Mouse (Mus musculus) hindbrain, embryonic 13.5 days (tissue): ENCODE data around the gene Palm2. TPM values are rescaled to one million over a fixed set of nuclear protein-coding genes. Genes with fewer than 3 reads are reported as not detected.

ENCODE experiments used
- ATAC-seq: fragments of 200-750 bp; cut with Nextera tagmentation; 2 replicates; pipeline ENCODE4 v1.8.0; 2017; ENCODE audit warnings: moderate TSS enrichment; ENCODE audit not compliant: low FRiP score
- H3K27ac ChIP-seq: fragments of 300-500 bp; sonication (generic); 2 replicates; pipeline ENCODE4 v1.5.1; 2015; ENCODE audit warnings: inconsistent platforms, mild to moderate bottlenecking, moderate library complexity
- H3K27me3 ChIP-seq: fragments of 300-500 bp; sonication (generic); 2 replicates; pipeline ENCODE4 v1.6.1; 2015; ENCODE audit warnings: mild to moderate bottlenecking, inconsistent platforms
- H3K36me3 ChIP-seq: fragments of 300-500 bp; sonication (generic); 2 replicates; pipeline ENCODE4 v1.6.1; 2015; ENCODE audit warnings: mild to moderate bottlenecking, inconsistent platforms
- H3K4me1 ChIP-seq: fragments of 300-500 bp; sonication (generic); replicated peaks from 2 replicates; pipeline ENCODE4 v1.6.1; 2015; ENCODE audit warnings: inconsistent platforms
- H3K4me2 ChIP-seq: fragments of 300-500 bp; sonication (generic); 2 replicates; pipeline ENCODE4 v1.6.1; 2015; ENCODE audit warnings: inconsistent platforms, mild to moderate bottlenecking, moderate library complexity
- H3K4me3 ChIP-seq: fragments of 300-500 bp; sonication (generic); 2 replicates; pipeline ENCODE4 v1.5.1; 2015; ENCODE audit warnings: mild to moderate bottlenecking, inconsistent platforms
- H3K9ac ChIP-seq: fragments of 300-500 bp; sonication (generic); 2 replicates; pipeline ENCODE4 v1.6.1; 2015; ENCODE audit warnings: mild to moderate bottlenecking, inconsistent platforms
- H3K9me3 ChIP-seq: fragments of 300-500 bp; sonication (generic); 2 replicates; pipeline ENCODE4 v1.6.1; 2016; ENCODE audit warnings: inconsistent platforms
- WGBS: fragments of 180-500 bp; shearing (Covaris S2); methylation state at CpG from one replicate; pipeline ENCODE4 v1.1.7; 2015; 5-methylcytosine and 5-hydroxymethylcytosine counted together
- polyA plus RNA-seq: library from polyadenylated mRNA; unstranded; fragments of >200 nt; fragmentation: Nextera tagmentation; extraction: Ambion mirVana; gene quantifications from 2 replicates; pipeline ENCODE4 v1.2.1, GENCODE M21; 2015

Palm2 gene
- polyA plus RNA-seq, 1 experiment from 2014 or later: 7.7 TPM

DNA sequence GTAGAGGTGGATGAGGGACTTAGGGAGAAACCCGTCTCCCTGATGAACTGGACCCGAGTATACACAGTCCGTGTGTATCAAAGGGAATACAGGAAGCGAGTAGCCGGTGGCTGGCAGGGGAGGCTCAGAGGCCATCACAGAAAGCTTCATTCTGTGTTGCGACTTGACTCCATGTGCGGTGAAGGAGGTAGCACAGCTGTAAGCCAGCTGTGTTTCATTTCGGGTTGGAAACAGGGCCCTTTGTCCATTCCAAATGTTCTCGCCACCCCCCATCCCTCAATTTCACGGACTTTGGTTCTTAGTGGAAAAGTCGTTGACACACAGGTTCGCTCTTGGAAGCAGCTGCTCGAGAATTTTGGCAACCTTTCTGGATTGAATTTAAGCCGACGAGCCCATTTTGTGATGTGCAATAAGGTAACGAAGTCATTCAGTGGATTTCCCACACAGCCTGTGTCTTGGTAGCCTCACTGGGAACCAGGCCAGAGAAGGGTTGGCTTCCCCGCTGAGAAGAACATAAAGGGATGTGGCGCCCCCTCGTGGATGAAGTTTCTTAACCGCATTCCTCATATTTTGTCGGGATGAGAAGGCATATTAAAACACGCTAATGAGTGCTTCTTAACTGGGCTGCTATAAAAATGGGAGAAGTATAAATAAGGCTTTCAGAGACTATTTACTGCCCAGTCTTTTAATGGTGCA, 173.3 kb downstream of the Palm2 start:
- 0 out of 2 replicates have a peak, but pooled peaks cover 3% of the 10 kb centered on the region for H3K27me3 ChIP-seq
- H3K9ac ChIP-seq: no peak overlapping the region
- ATAC-seq: peak; percentile 89
- H3K4me1 ChIP-seq: peaks cover 7% of the 10 kb centered on the region; the same call in 1 of the 2 replicates
- no peaks in the 10 kb centered on the region for H3K9me3 ChIP-seq
- 38% methylated on average over 22 of the region's 22 CpGs for WGBS
- H3K27ac ChIP-seq: peak overlapping the region; percentile 23; the same call in 1 of the 2 replicates
- peak overlapping the region; percentile 34 for H3K4me2 ChIP-seq
- H3K36me3 ChIP-seq: no peaks in the 10 kb centered on the region
- no peak overlapping the region for H3K4me3 ChIP-seq

- peak overlapping the region; percentile 6; the same call in 1 of the 2 replicates for H3K4me2 ChIP-seq
- no peak overlapping the region for H3K27ac ChIP-seq
- 49% methylated on average over 17 of the region's 17 CpGs for WGBS
- peaks cover 7% of the 10 kb centered on the region; the same call in 1 of the 2 replicates for H3K4me1 ChIP-seq
- no peak overlapping the region for H3K9ac ChIP-seq
- H3K36me3 ChIP-seq: no peaks in the 10 kb centered on the region
- no peak for ATAC-seq
- no peaks in the 10 kb centered on the region for H3K9me3 ChIP-seq
- no peak overlapping the region for H3K4me3 ChIP-seq
- H3K27me3 ChIP-seq: no peaks in the 10 kb centered on the region
These were observed 177.4 kb downstream of the Palm2 start for GRCm38 (mm10) chr4:57611303-57612077.

GRCm38 (mm10) chr4:57612716-57613115, 178.7 kb downstream of the Palm2 start:
- H3K27me3 ChIP-seq: no peaks in the 10 kb centered on the region
- peaks cover 7% of the 10 kb centered on the region; the same call in 1 of the 2 replicates for H3K4me1 ChIP-seq
- no peaks in the 10 kb centered on the region for H3K9me3 ChIP-seq
- 88% methylated on average over 5 of the region's 5 CpGs for WGBS
- ATAC-seq: no peak
- no peak overlapping the region for H3K27ac ChIP-seq
- H3K4me3 ChIP-seq: no peak overlapping the region
- H3K9ac ChIP-seq: no peak overlapping the region
- H3K36me3 ChIP-seq: no peaks in the 10 kb centered on the region
- no peak overlapping the region for H3K4me2 ChIP-seq

DNA sequence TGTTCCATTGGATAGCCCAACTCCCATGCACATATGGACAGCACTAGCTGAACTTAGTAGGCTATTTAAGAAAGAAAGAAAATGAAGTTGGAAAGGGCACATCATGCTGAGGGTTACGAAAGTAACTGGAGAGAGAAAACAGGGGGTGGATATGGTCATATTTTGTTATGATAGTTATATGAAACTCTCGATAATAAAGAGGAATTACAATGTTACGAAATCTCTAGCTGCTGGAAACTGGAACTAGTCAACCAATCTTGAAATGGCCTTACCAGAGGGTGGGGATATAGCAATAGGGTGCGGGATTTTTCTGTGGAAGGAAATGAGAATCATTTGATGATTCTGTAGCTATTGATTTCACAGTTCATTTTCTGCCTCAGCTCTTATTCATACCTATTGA, 180.6 kb downstream of the Palm2 start:
- Histone ChIP-seq H3K27me3 (no peaks in the 10 kb centered on the region), H3K9ac (no peak overlapping the region), H3K36me3 (no peaks in the 10 kb centered on the region), H3K4me1 (peaks cover 7% of the 10 kb centered on the region; the same call in 1 of the 2 replicates), H3K27ac (no peak overlapping the region), H3K9me3 (peaks cover 3% of the 10 kb centered on the region; the same call in 1 of the 2 replicates), H3K4me2 (no peak overlapping the region), H3K4me3 (no peak overlapping the region)
- ATAC-seq: no peak
- WGBS: 94% methylated on average over 4 of the region's 4 CpGs

DNA sequence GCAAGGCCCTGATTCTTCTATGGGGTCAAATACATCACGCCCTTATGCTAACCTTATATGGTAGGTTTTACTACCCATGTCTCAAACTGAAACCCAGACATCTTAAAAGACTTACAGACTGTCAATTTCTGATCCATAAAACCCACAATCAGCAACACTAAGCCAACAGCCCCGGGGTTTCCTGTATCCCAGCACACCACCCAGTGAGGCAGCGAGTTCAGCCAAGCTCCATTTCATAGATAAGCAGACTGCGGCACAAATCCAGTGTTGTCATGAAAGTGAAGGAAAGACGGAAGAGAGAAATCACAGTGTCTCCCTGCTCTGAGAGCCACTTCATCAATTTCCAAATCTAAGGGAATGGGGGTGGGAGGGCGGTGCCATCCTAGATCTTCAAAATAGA, 184.7 kb downstream of the Palm2 start:
- Histone ChIP-seq H3K4me1 (no peaks in the 10 kb centered on the region), H3K4me2 (no peak overlapping the region), H3K4me3 (no peak overlapping the region), H3K36me3 (no peaks in the 10 kb centered on the region), H3K9me3 (peaks cover 3% of the 10 kb centered on the region; the same call in 1 of the 2 replicates), H3K27me3 (no peaks in the 10 kb centered on the region), H3K9ac (no peak overlapping the region), H3K27ac (no peak overlapping the region)
- WGBS: 91% methylated on average over 6 of the region's 6 CpGs
- no peak for ATAC-seq

DNA sequence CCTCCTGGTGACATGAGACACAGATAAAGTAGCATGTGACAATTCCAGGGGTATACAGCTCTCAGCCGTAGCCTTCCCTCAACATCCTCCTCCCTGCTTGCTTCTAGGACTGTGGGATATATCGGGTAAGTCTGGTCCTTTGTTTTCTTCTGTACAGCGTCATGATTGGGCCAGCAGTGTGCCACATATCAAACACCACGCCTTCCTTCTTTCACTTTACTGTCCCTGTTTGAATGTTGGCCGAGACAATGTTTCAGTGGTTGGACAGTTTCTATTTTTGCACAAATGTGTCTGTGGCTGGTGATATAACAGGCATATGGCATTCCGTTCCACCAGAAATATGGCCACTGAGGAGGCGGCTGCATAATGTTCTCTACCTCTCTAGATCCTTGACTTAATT, 188.8 kb downstream of the Palm2 start:
- H3K9ac ChIP-seq: no peak overlapping the region
- no peak for ATAC-seq
- peaks cover 3% of the 10 kb centered on the region; the same call in 1 of the 2 replicates for H3K9me3 ChIP-seq
- no peaks in the 10 kb centered on the region for H3K27me3 ChIP-seq
- H3K36me3 ChIP-seq: no peaks in the 10 kb centered on the region
- H3K4me2 ChIP-seq: no peak overlapping the region
- WGBS: 87% methylated on average over 7 of the region's 7 CpGs
- no peak overlapping the region for H3K27ac ChIP-seq
- H3K4me1 ChIP-seq: no peaks in the 10 kb centered on the region
- H3K4me3 ChIP-seq: no peak overlapping the region

GRCm38 (mm10) chr4:57624819-57625218, 190.8 kb downstream of the Palm2 start:
- Histone ChIP-seq H3K27me3 (no peaks in the 10 kb centered on the region), H3K4me2 (no peak overlapping the region), H3K4me1 (no peaks in the 10 kb centered on the region), H3K4me3 (no peak overlapping the region), H3K27ac (no peak overlapping the region), H3K36me3 (no peaks in the 10 kb centered on the region), H3K9me3 (no peaks in the 10 kb centered on the region), H3K9ac (no peak overlapping the region)
- ATAC-seq: no peak
- 86% methylated on average over 2 of the region's 2 CpGs for WGBS

DNA sequence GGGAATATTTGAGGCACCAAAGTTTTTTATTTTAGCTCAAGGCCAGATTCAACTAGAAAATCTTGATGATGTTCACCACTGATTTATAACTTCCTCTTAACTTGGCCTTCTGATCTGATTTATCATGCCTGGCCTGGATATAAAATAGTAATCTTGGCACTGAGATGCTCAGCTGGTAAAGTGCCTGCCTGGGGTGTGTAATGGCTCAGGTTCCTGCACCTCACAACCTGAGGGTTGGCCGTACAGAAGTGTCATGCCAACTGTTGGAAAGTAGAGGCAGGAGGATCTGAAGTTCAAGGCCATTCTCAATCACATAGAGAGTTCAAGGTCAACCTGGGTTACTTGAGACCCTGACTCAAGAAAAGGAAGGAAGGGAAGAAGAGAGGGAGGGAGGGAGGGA, 191.3 kb downstream of the Palm2 start:
- H3K36me3 ChIP-seq: no peaks in the 10 kb centered on the region
- no peaks in the 10 kb centered on the region for H3K9me3 ChIP-seq
- no peaks in the 10 kb centered on the region for H3K27me3 ChIP-seq
- no peak overlapping the region for H3K4me2 ChIP-seq
- H3K4me3 ChIP-seq: no peak overlapping the region
- WGBS: 91% methylated on average over 1 of the region's 1 CpGs
- H3K4me1 ChIP-seq: no peaks in the 10 kb centered on the region
- no peak overlapping the region for H3K9ac ChIP-seq
- no peak for ATAC-seq
- no peak overlapping the region for H3K27ac ChIP-seq

DNA sequence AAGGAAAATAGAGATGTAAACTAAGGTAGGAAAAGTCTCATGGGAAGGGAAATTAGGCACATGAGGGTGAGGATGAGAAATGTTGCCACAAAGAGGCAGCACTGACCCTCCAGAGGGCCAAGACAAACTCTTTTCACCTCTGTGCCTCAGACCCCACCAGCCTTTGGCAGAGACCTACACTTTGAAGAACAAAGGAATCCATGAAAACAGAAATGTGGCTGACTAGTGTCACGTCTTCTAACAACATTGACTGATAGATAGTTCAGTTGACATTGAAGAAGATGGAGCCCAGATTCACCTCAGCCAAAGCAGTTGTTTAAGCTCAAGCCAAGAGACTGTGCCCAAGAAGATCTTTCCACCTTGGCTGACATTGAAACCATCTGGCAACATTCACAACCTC, 191.7 kb downstream of the Palm2 start:
- Histone ChIP-seq H3K4me2 (no peak overlapping the region), H3K9ac (no peak overlapping the region), H3K36me3 (no peaks in the 10 kb centered on the region), H3K4me1 (no peaks in the 10 kb centered on the region), H3K27me3 (no peaks in the 10 kb centered on the region), H3K9me3 (no peaks in the 10 kb centered on the region), H3K4me3 (no peak overlapping the region), H3K27ac (no peak overlapping the region)
- 72% methylated on average over 1 of the region's 1 CpGs for WGBS
- ATAC-seq: no peak

DNA sequence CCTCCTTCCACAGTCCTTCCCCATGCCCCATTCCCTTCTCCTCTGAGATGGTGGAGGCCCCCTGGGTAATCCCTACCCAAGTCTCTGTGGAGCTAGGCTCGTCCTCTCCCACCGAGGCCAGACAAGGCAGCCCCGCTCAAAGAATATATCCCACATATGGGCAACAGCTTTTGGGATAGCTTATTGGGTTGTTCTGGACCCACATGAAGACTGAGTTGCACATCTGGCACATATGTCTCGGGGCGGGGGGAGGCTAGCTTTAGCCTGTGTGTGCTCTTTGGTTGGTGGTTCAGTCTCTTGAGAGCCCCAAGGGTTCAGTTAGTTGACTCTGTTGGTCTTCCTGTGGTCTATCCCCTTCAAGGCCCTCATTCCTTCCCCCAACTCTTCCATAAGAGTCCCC, 192.9 kb downstream of the Palm2 start:
- Histone ChIP-seq H3K9ac (no peak overlapping the region), H3K4me2 (no peak overlapping the region), H3K4me3 (no peak overlapping the region), H3K9me3 (no peaks in the 10 kb centered on the region), H3K27me3 (no peaks in the 10 kb centered on the region), H3K4me1 (no peaks in the 10 kb centered on the region), H3K36me3 (no peaks in the 10 kb centered on the region), H3K27ac (no peak overlapping the region)
- ATAC-seq: peak; percentile 17; the same call in 1 of the 2 replicates
- 96% methylated on average over 5 of the region's 5 CpGs for WGBS

GRCm38 (mm10) chr4:57632386-57632785, 198.3 kb downstream of the Palm2 start:
- no peak for ATAC-seq
- Histone ChIP-seq H3K27ac (no peak overlapping the region), H3K4me3 (no peak overlapping the region), H3K27me3 (no peaks in the 10 kb centered on the region), H3K4me1 (peaks cover 8% of the 10 kb centered on the region), H3K36me3 (no peaks in the 10 kb centered on the region), H3K9me3 (no peaks in the 10 kb centered on the region), H3K4me2 (no peak overlapping the region), H3K9ac (no peak overlapping the region)
- WGBS: 74% methylated on average over 5 of the region's 5 CpGs

GRCm38 (mm10) chr4:57633052-57633451, 199.0 kb downstream of the Palm2 start:
- WGBS: 93% methylated on average over 7 of the region's 7 CpGs
- Histone ChIP-seq H3K27me3 (no peaks in the 10 kb centered on the region), H3K9ac (no peak overlapping the region), H3K27ac (no peak overlapping the region), H3K4me3 (no peak overlapping the region), H3K36me3 (no peaks in the 10 kb centered on the region), H3K4me1 (peaks cover 11% of the 10 kb centered on the region), H3K4me2 (no peak overlapping the region), H3K9me3 (no peaks in the 10 kb centered on the region)
- ATAC-seq: no peak
